Mouse (Mus musculus): Measurements from ENCODE around the gene Dzank1. TPM values are rescaled to one million over a fixed set of nuclear protein-coding genes. Genes with fewer than 3 reads are reported as not detected.

Dzank1 gene
- total RNA-seq (2021): 100 to 1,000 TPM in 1 of 2 experiments, 10 to 100 TPM in 1; 84.7 to 116 TPM
- long read RNA-seq, full-length matches to known transcripts: 1 of 9 reads
- long read RNA-seq, partial matches to known transcripts: 1 of 9 reads
- long read RNA-seq, other reads (novel, unspliced or antisense): 7 of 9 reads

GRCm38 (mm10) chr2:144526981-144527820, at the start of gene Dzank1, which contains the start of gene Polr3f:
Gene Dzank1, minus strand, starts transcription at chr2:144527414.
Gene Polr3f, plus strand, starts transcription at chr2:144527718.
- DNase-seq (ENCODE audit: low spot score in 2 of 2): peak; percentile 95 to 96

- DNase-seq (ENCODE audit: low spot score in 2 of 2): peak; percentile 95 to 96
These were observed 28.8 kb upstream of the Dzank1 start, which contains the start of gene Sec23b for GRCm38 (mm10) chr2:144555820-144556552. Gene Sec23b, plus strand, starts transcription at chr2:144556229.

DNA sequence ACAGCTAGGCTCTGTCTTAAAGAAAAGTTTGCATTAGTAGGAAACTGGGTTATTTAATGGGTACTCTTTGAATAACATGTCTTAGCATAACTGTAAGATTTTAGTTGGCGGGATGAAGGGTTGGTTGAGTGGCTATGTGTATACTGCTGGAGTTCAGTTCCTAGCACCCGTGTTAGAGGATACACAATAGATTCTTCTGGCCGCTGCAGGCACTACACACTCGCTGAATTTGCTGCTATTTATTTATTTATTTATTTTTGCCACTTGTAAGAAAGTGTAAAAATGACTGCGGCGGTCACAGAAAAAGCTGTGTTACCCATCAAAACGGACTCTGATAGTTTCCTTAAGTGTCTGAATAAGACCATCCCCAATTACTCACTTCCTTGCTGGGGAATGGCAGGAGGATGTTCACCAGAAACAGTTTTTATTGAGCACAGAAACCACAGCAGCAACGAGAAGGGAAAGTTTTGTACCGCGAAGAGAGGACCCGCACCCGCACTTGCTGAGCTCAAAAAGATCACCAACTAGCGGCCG, 28.1 kb upstream of the Dzank1 start:
- no peak for DNase-seq (ENCODE audit: low spot score in 2 of 2)

DNA sequence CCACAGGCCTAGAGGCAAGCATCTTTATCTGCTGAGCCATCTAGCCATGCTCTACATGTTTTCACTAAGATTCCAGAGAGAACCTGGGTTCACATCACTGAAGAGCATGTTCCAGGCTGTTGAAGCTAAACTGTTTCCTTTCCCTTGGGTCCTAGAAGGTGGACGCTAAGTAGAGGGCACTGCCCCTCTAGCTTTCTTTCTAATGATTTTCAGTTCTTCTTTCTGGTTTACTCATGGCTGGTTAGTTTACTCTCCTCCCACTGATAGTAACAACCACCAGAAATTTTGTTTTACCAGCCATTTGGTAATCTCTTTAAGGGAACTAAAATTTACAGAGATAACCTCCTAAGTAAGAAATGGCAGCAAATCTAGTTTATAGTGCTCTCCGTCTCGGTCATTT, 26.7 kb upstream of the Dzank1 start:
- no peak for DNase-seq (ENCODE audit: low spot score in 2 of 2)

DNA sequence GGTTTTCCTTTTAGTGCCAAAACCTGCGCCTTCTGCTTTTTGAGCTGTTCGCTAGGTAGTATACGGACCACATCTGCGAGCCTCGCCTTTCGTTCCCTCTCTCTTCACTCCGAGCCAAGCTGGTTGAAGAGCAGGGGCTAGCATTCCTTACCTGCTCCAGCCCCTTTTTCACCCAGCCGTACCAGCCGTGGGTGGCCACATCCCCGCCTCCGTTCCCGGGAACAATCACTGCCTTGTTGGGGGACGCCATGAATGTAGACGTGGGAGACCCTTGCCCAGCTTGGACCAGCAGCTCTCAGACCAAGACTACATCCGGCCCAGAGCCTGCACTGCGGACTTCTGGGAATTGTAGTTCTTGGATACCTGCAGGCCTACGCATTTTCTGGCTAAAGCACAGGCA, 23.3 kb upstream of the Dzank1 start, which contains the start of gene Rbbp9:
Gene Rbbp9 (minus strand): TSS at position 341 of the 400 bp plus-strand sequence.
- peak; percentile 66 to 74 for DNase-seq (ENCODE audit: low spot score in 2 of 2)

DNA sequence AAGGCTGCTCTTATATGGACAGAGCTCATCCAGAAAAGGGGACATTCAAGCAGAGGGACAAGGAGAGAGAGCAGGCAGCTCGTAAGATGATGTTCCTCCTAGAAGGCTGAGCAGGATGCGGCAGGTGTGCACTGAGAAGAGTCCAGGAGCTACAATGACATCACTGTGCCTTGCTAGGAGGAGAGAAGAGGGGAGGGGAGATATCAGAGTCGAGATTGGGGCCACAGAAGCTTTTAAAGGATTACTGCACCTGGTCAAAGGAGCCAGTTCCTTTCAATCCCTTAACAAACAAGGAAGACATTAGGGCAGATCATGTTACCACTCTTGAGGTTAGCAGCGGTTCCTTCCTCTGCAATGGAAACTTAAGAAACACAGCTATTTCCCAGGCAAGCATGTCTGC, 20.3 kb upstream of the Dzank1 start:
- DNase-seq (ENCODE audit: low spot score in 2 of 2): no peak

- DNase-seq (ENCODE audit: low spot score in 2 of 2): no peak
These were observed 18.3 kb upstream of the Dzank1 start for GRCm38 (mm10) chr2:144545481-144545880.

- no peak for DNase-seq (ENCODE audit: low spot score in 2 of 2)
These were observed 17.8 kb upstream of the Dzank1 start for GRCm38 (mm10) chr2:144545061-144545460.

GRCm38 (mm10) chr2:144544630-144545029, 17.4 kb upstream of the Dzank1 start:
- no peak for DNase-seq (ENCODE audit: low spot score in 2 of 2)

GRCm38 (mm10) chr2:144543670-144544069, 16.5 kb upstream of the Dzank1 start:
- no peak for DNase-seq (ENCODE audit: low spot score in 2 of 2)

- DNase-seq (ENCODE audit: low spot score in 2 of 2): no peak
These were observed 14.0 kb upstream of the Dzank1 start for GRCm38 (mm10) chr2:144541246-144541645.

DNA sequence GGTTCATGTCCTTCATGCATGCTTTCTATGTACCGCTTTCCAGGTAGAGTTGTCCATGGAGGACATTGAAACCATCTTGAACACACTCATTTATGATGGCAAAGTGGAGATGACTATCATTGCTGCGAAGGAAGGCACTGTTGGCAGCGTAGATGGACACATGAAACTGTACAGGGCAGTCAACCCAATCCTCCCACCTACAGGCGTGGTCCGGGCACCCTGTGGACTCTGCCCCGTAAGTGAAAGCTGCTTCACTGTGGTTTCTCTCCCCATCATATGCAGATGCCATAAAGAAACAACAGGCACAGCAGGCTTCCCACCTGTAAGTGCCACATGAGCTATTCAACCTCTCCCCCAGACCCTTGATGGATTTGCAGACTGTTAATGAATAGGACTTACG, 9.9 kb upstream of the Dzank1 start:
- no peak for DNase-seq (ENCODE audit: low spot score in 2 of 2)

GRCm38 (mm10) chr2:144527821-144528174, 584 bp upstream of the Dzank1 start:
- DNase-seq (ENCODE audit: low spot score in 2 of 2): no peak

DNA sequence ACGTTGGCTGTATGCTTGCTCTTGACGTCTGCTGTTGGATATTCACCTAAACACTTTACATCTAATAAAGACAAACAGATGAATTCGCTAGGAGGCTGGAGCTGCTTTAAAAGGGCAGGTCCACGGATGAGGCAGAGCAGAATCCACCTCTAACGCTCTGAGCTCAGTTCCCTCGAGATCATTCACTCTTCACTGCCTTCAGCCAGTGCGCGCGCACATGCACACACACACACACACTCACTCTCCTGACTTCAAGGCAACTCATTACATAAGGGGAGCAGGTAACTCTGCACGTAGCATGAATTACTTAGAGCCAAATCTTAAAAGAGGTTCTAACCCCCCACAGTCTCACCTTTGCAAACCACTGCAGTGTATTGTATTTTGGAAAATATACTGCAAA, 1.4 kb downstream of the Dzank1 start:
- DNase-seq (ENCODE audit: low spot score in 2 of 2): no peak

DNA sequence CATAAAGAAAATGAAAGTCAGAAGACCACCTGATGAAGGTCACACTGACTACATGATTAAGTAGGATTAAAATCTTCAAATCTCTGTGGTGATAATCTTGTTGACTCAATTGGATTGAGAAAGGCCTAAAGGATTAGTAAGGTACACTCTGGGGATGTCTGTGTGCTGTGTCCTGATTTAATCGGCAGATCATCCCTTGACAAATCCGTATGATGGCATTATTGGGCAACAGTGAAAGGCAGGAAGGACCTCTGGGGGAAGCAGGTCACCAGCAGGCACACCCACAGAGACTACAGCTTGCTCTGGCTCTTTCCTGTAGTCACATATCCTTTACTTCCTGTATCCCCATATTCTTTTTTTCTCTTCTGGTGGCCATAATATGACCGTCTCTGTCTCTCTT, 7.4 kb downstream of the Dzank1 start:
- no peak for DNase-seq (ENCODE audit: low spot score in 2 of 2)

- DNase-seq (ENCODE audit: low spot score in 2 of 2): no peak
These were observed 12.6 kb downstream of the Dzank1 start for GRCm38 (mm10) chr2:144514619-144515018.

GRCm38 (mm10) chr2:144502134-144502533, 25.1 kb downstream of the Dzank1 start:
- no peak for DNase-seq (ENCODE audit: low spot score in 2 of 2)

DNA sequence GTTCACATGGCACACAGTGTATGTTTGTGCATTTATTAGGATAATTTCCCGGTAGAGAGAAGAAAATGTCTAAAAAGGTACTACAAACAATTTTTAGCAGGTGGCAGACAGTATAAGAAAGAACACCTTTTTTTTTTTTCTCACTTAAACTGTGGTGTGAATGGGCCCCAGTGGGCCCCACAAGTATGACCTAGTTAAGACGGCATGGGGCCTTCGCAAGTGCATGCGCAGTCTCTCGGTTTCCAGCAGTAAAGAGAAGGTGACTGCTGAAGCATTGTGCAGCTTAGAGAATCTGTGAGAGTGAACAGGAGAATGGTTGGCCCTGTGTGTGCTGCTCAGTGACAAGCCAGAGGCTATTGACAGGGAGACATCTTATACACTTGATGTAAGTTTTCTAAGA, 37.9 kb downstream of the Dzank1 start:
- no peak for DNase-seq (ENCODE audit: low spot score in 2 of 2)

DNA sequence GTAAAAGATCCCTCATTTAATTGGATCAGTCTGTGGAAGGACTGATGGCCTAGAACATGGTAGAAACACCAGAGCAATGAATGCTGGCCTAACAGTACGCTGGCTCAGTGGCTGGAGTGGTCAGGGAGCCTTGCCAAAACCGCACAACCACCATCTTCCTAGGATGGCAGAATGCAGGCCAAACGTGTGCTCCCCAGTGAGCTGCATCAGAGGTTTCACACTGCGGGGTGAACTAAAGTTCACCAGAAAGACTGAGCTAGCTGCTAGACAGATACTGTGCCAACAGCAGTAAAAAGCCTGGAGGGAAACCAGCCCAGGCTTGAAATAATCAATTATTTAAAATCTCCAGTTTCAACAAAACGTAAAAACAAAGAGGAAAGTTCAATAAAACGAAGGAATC, 39.7 kb downstream of the Dzank1 start:
- no peak for DNase-seq (ENCODE audit: low spot score in 2 of 2)

DNA sequence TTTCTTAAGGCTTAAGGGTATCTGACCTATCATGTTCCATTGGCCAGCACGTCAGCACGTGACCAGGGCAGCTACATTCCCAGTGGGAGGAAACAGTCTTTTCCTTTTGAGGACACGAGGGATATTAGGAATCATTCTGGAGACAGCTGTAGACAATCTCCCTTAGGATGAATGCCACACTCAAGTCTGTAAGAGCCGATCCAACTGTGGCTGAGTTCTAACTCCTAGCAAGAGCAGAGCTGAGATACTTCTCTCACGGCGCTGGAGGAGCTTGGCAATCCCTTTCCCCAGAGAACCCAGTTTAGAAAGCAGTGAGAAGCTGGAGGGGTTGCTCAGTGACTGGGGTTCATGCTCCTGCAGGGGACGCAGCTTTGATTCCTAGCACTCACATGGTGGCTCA, 41.8 kb downstream of the Dzank1 start:
- DNase-seq (ENCODE audit: low spot score in 2 of 2): no peak

GRCm38 (mm10) chr2:144484084-144484483, 43.1 kb downstream of the Dzank1 start:
- DNase-seq (ENCODE audit: low spot score in 2 of 2): no peak

GRCm38 (mm10) chr2:144479421-144479820, 47.8 kb downstream of the Dzank1 start:
- DNase-seq (ENCODE audit: low spot score in 2 of 2): no peak

Measured in layer of hippocampus, postnatal 10 days (tissue).